Mouse (Mus musculus): ENCODE measurements around the gene Gm21149.
"Not testable (repeated sequence)": the region's sequence is repeated elsewhere in the genome, so short reads cannot be mapped to it uniquely, and the experiment has no call there.

Gene Gm21149

GRCm38 (mm10) chr5:15476423-15476822 is at the start of gene Gm21149:
Gene Gm21149, minus strand, starts transcription at chr5:15476523.
- not testable (repeated sequence) for DNase-seq (ENCODE audit: low read depth)

DNA sequence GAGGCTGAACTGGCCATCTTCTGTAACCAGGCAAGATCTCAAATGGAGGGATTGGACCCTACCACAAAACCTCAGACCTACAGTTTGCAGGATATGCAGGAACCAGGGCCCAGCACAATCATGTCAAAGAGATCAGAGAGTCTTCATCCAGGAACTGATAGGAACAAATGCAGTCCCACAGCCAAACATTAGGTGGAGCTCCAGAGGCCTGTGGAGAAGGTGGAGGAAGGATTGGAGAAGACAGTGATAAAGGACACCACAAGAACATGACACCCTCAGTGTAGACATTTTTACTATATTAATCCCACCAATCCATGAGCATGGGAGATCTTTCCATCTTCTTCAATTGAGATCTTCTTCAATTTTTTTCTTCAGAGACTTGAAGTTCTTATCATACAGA is 46.1 kb upstream of the Gm21149 start:
- DNase-seq (ENCODE audit: low read depth) = not testable (repeated sequence)

DNA sequence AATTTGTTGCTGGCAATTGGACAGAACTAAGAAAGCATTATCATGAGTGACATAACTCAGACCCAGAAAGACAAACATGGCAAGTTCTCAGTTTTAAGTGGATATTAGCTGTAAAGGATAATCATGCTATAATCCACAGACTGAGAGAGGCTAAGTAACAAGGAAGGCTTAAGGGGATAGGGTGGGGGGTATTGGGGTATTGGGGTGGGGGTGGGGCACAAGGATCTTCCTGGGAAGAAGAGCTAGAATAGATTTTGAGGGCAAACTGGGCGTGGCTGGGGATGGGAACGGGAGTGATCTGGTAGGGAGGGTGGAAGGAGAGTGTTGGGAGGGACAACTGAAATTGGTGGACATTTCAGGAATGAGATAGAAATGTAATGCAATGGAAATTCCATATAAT is 45.7 kb upstream of the Gm21149 start:
- not testable (repeated sequence) for DNase-seq (ENCODE audit: low read depth)

- DNase-seq (ENCODE audit: low read depth) = not testable (repeated sequence)
Measured at GRCm38 (mm10) chr5:15520418-15520817, 44.1 kb upstream of the Gm21149 start.

GRCm38 (mm10) chr5:15517150-15517549 is 40.8 kb upstream of the Gm21149 start:
- DNase-seq (ENCODE audit: low read depth) = not testable (repeated sequence)

DNA sequence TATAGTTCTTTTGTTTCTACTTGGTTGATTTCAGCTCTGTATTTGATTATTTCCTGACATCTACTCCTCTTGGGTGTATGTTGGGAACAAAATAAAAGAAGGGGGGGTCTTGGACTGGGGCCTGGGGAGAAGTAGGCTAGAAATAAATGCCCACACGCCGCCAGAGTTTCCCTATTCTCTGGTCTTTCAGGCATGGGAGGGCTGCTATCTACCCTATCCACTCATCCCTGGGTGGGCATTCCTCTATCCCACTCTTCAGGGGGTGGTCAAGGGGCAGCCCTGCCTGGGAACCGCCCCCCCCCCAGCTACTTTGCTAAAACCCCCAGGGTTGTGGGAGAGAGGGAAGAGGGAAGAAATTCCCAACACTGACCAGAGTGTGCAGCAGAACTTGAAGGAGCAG is 35.9 kb upstream of the Gm21149 start:
- not testable (repeated sequence) for DNase-seq (ENCODE audit: low read depth)

DNA sequence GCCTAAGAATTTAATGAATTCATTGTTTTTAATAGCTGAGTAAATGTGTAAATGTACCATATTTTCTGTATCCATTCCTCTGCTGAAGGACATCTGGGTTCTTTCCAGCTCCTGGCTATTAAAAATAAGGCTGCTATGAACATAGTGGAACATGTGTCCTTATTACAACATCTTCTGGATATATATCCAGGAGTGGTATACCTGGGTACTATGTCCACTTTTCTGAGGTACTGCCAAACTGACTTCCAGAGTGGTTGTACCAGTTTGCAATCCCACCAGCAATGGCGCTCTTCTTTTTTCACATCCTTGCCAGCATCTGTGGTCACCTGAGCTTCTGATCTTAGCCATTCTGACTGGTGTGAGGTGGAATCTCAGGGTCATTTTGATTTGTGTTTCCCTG is 33.6 kb upstream of the Gm21149 start:
- not testable (repeated sequence) for DNase-seq (ENCODE audit: low read depth)

DNA sequence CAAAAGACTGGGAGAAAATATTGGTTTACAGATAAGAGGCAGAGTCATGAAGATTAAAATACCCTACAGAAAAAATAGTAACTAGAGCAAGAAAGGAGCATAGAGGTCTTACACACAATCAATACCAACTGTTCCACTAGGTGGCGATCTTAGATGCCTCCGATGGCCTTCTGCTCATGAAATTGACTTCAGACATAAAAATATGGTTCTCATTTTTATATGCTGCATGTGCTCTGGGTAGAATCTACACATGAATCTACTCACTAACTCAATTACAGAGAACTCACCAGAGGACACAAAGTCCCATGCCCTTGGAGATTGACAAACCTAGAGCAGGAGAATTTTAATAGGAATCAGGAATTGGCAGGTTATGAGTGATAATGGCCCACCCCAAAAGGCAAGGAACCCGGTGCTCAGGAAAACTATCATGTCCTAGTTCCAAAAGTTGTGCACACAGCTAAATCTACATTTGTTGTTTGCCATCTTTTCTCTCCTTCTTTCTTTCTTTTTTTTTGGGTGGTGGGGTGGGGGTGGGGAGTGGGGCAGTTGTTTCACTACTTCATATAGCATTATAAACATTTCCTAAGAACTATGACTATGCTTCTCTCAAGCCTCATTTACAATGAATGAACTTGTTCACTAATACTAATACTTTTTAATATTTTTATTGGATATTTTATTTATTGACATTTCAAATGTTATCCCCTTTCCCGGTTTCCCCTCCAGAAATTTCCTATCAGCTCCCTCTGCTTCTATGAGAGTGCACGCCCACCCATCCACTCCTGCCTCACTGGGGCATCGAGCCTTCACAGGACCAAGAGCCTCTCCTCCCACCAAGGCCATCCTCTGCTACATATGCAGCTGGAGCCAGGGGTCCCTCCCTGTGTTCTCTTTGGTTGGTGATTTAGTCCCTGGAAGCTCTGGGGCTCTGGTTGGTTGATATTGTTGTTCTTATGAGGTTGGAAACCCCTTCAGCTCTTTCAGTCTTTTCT is 32.4 kb upstream of the Gm21149 start:
- DNase-seq (ENCODE audit: low read depth) = not testable (repeated sequence)

- DNase-seq (ENCODE audit: low read depth) = not testable (repeated sequence)
Measured at GRCm38 (mm10) chr5:15507757-15508459, 31.6 kb upstream of the Gm21149 start.

DNA sequence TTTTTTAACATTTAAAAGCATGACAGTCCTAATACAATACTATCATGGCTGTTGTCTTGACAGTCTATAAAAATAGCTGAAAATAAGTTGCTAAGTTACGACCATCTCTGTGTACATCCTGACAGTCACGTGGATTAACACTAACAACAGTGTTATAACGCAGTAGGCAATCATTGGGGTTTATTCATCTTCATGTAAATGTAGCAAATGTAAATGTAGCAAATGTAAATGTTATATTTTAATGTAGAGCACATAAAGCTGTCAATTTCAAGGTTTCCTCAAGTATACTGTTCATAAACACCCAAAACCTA is 30.9 kb upstream of the Gm21149 start:
- DNase-seq (ENCODE audit: low read depth) = no peak

DNA sequence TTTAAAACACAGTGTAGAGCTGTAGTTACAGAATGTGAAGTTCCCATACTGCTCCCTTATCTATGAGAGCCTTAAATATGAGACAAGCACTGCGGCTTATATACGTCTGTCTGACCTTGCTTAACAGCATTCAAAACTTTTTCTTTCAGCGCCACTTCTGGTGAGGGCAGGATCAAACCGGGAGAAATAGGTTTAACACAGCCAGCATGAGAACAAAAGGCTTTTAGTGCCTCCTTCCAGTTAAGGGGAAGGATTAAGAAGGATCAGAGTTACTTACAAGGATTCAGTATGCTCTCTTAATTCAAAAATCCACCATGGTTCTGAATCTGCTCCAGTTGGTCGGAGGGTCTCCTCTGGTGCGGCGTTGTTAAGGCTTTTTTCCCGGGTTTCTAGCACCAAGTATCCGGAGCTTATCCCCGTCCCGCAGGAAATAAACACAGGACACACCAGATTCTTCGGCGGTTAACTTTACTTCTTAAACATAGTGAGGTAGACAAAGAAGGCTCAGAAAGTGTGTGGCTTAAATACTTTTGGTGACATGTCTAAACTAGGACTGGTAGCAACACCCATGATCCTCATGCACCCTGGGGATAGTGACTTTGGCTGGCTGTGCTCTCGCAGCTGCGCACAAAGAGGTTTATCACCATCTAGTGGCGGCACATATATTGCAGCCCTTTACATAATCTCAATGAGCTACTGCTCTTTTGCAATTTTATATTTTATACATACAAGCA is 30.4 kb upstream of the Gm21149 start:
- peak; percentile 35 for DNase-seq (ENCODE audit: low read depth)

DNA sequence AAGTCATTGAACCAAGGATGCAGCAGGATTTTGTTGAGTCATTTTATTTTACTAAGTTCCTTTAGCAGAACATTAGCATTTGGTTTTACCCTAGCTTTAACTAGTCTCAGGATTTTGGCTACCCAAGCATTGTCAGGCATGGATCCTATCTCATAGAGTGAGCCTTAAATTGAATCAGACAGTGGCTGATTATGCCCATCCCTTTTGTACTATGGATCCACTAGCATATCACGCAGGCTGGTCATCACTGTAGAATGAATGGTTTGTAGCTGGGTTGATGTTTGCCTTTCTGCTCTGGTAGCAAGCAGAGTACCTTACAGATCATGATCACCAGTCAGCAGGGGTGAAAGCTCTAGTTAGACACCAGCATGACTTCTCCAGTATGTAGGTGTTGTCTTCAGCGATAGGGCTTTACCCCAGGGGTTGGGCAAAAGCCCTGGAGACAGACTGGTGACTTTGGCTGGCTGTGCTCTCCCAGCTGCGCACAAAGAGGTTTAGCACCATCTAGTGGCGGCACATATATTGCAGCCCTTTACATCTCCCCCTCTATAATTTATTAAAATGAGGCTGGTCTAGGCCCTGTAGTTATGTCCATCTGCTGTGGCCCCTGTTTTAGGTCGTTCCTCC is 22.6 kb upstream of the Gm21149 start:
- DNase-seq (ENCODE audit: low read depth) = not testable (repeated sequence)

DNA sequence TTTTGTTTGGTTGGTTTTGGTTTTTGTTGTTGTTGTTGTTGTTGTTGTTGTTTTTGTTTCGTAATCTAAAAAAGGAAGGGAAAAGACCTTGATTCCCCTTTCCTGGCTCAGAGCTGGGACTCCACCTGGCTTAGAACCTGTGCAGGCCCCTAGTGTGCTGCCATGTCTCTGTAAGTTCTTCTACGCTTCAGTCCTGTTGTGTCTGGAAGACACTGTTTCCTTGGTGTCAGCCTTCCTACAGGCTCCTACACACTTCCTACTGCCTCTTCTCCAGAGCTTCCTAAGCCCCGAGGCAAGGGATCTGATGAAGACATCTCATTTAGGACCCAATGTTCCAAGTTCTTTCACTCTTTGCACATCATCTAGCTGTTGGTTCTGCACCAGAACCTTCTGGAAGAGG is 22.0 kb upstream of the Gm21149 start:
- DNase-seq (ENCODE audit: low read depth) = not testable (repeated sequence)

DNA sequence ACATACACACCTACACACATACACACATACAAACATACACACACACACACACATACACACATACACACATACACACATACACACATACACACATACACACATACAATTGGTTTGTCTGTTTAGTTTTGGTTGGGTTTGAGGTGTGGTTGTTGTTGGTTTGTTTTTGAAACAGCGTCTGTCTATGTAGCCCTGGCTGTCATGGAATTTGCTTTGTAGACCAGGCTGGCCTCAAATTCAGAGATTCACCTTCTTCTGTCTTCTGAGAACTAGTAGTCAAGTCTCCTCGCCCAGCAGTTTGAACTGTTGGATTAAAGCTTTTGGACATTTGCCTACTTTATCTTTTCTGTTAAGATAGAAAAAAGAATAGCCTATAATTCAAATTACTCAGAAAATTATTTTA is 14.6 kb upstream of the Gm21149 start:
- DNase-seq (ENCODE audit: low read depth) = not testable (repeated sequence)

- no peak for DNase-seq (ENCODE audit: low read depth)
Measured at GRCm38 (mm10) chr5:15488743-15489142, 12.4 kb upstream of the Gm21149 start.

DNA sequence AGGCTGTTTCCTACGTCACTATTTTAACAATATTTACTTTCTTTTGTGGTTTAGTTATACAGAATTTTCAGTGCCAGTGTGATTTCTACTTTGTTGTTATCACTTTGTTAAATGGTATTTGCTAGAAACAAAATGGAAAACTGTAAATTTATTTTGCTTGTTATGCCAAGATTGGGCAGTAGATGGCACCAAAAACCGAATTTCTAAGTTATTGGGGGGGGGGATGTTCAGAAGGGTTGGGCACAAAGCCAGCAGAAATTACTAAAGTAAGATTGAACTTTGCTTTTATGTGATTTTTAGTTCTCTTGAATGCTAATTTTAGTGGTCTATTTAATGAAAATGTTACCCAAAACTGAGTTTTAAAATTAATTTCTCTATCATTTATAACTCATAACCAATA is 8.3 kb upstream of the Gm21149 start:
- DNase-seq (ENCODE audit: low read depth) = not testable (repeated sequence)

- not testable (repeated sequence) for DNase-seq (ENCODE audit: low read depth)
Measured at GRCm38 (mm10) chr5:15483576-15483975, 7.3 kb upstream of the Gm21149 start.

GRCm38 (mm10) chr5:15482815-15483214 is 6.5 kb upstream of the Gm21149 start:
- DNase-seq (ENCODE audit: low read depth) = not testable (repeated sequence)

DNA sequence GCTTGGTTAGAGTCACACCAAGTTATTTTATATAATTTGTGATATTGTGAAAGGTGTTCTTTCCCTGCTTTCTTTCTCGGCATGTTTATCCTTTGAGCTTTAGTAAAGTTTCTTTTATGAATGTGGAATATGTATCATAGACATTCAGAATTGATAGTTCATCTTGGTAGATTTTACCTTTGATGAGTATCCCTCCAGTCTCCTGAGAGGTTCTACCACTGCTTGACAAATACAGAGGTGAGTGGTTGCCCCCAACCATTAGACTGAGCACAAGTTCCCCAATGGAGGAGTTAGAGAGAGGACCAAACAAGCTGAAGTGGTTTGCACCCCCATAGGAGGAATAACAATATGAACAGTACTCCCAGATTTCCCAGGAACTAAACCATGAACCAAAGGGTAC is 6.2 kb downstream of the Gm21149 start:
- not testable (repeated sequence) for DNase-seq (ENCODE audit: low read depth)

DNA sequence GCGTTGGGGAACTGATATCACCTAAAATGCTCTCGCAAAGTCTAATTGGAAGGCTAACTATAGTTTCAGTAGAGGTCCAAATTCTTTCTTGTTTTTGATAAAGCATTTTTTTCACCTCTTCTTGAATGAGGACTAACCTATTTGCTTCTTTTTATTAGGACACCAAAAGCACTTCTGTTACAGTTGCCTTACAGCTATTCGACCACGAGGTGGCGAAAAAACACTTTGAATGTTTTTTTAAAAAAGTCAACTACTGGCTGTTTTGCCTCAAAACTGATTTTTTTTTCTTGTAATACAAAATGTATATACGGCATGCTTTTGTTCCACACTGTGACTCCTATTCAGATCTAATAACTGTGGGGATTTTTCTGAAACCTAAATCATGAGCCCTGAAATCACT is 8.6 kb downstream of the Gm21149 start:
- not testable (repeated sequence) for DNase-seq (ENCODE audit: low read depth)

DNA sequence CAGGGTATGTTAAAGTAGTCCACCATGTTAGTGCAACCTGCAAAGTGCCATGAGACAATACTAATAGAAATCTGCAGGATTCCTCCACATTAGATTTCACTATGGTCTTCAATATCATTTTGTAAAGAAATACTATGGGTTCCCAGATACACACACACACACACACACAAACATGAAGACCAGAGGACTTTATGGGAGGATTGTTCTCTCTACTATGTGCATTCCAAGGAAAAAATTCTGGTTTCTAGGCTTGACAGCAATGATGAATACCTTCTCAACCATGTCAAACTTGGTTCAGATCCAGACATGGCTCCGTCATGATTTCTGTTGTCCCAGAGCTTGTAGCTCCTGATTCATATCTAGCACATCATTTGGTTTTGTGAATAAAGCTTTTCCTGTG is 10.1 kb downstream of the Gm21149 start:
- DNase-seq (ENCODE audit: low read depth) = not testable (repeated sequence)

- not testable (repeated sequence) for DNase-seq (ENCODE audit: low read depth)
Measured at GRCm38 (mm10) chr5:15463561-15463960, 12.8 kb downstream of the Gm21149 start.
